Mouse (Mus musculus) bone marrow, adult 2 months (tissue): ENCODE results near the gene Cdca4.

Experiments used
- CTCF ChIP-seq: fragments of 200-500 bp; IDR thresholded peaks from 2 replicates; pipeline ENCODE4 v1.5.1; 2011; ENCODE audit warnings: low read length, control low read depth; ENCODE audit not compliant: control insufficient read depth, insufficient read depth
- POLR2A ChIP-seq: fragments of 200-500 bp; IDR thresholded peaks from 2 replicates; pipeline ENCODE4 v1.6.1; 2011; ENCODE audit warnings: low read depth, mild to moderate bottlenecking, control low read depth, low read length, borderline replicate concordance; ENCODE audit not compliant: control insufficient read depth

DNA sequence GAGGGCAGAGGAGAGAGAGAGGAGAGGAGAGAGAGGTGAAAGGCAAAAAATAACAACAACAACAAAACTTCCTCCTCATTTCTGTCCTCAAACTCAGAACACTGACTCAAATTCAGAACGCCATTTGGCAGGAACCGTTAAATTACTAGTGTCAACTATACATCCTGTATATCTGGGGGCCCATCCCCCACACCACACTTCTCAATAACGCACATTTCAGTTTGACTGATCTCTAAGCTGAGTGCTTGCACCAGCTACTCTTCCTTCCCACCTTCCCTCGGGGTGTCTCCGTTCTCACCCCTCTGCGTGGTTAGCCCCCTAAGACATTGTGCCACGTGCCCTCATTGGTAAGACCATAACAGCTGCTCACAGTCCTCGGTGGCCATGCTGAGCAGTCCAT, 30.7 kb upstream of the Cdca4 start:
- TF ChIP-seq CTCF: no peak
- TF ChIP-seq POLR2A: no peak
